Mouse (Mus musculus) intestine, embryonic 15.5 days (tissue): Measurements from ENCODE around the gene Bbs9. TPM values are rescaled to one million over a fixed set of nuclear protein-coding genes. Genes with fewer than 3 reads are reported as not detected.
"Not testable (repeated sequence)": the region's sequence is repeated elsewhere in the genome, so short reads cannot be mapped to it uniquely, and the experiment has no call there.

Source experiments
- ATAC-seq: fragments of 200-750 bp; cut with Nextera tagmentation; 2 replicates; pipeline ENCODE4 v1.8.0; 2017; ENCODE audit warnings: moderate TSS enrichment, moderate library complexity
- H3K27ac ChIP-seq: fragments of 300-500 bp; sonication (generic); 2 replicates; pipeline ENCODE4 v1.5.1; 2015; ENCODE audit warnings: mild to moderate bottlenecking, inconsistent platforms
- H3K27me3 ChIP-seq: fragments of 300-500 bp; sonication (generic); replicated peaks from 2 replicates; pipeline ENCODE4 v1.6.1; 2015; ENCODE audit warnings: inconsistent platforms
- H3K36me3 ChIP-seq: fragments of 300-500 bp; sonication (generic); 2 replicates; pipeline ENCODE4 v1.6.1; 2015; ENCODE audit warnings: inconsistent platforms
- H3K4me1 ChIP-seq: fragments of 300-500 bp; sonication (generic); replicated peaks from 2 replicates; pipeline ENCODE4 v1.6.1; 2015; ENCODE audit warnings: inconsistent platforms
- H3K4me2 ChIP-seq: fragments of 300-500 bp; sonication (generic); replicated peaks from 2 replicates; pipeline ENCODE4 v1.6.1; 2015; ENCODE audit warnings: mild to moderate bottlenecking, inconsistent platforms
- H3K4me3 ChIP-seq: fragments of 300-500 bp; sonication (generic); replicated peaks from 2 replicates; pipeline ENCODE4 v1.5.1; 2015; ENCODE audit warnings: inconsistent platforms
- H3K9ac ChIP-seq: fragments of 300-500 bp; sonication (generic); 2 replicates; pipeline ENCODE4 v1.6.1; 2015; ENCODE audit warnings: inconsistent platforms
- H3K9me3 ChIP-seq: fragments of 300-500 bp; sonication (generic); 2 replicates; pipeline ENCODE4 v1.6.1; 2016; ENCODE audit warnings: inconsistent platforms
- WGBS: fragments of 180-500 bp; shearing (Covaris S2); methylation state at CpG from one replicate; pipeline ENCODE4 v1.1.7; 2015; 5-methylcytosine and 5-hydroxymethylcytosine counted together
- polyA plus RNA-seq: library from polyadenylated mRNA; unstranded; fragments of >200 nt; fragmentation: Nextera tagmentation; extraction: Ambion mirVana; gene quantifications from 2 replicates; pipeline ENCODE4 v1.2.1, GENCODE M21; 2015

The Bbs9 gene
- polyA plus RNA-seq, 1 experiment from 2014 or later: 13.1 TPM

DNA sequence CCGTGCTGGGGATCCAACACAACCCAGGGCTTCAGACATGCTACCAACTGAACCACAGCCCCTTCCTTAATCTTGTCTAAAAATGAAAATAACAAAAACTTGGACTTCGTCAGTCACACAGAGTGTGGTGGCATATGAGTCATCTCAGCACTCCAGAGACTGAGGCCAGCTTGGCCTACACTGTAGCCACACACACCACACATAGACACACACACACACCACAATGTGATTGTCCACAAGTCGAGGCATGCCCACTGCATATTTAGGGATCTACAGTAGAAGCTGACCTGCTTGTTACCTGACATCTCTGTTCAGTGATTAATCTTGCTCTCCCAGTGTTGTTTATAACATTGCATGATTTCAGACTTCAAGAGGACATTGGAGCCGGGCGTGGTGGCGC is 26.3 kb upstream of the Bbs9 start:
- Histone ChIP-seq H3K4me1 (no peaks in the 10 kb centered on the region), H3K27me3 (no peaks in the 10 kb centered on the region), H3K9me3 (no peaks in the 10 kb centered on the region), H3K4me3 (no peak overlapping the region), H3K27ac (no peak overlapping the region), H3K4me2 (no peak overlapping the region), H3K9ac (no peak overlapping the region), H3K36me3 (peaks cover 38% of the 10 kb centered on the region)
- ATAC-seq: no peak
- WGBS: 89% methylated on average over 6 of the region's 6 CpGs

DNA sequence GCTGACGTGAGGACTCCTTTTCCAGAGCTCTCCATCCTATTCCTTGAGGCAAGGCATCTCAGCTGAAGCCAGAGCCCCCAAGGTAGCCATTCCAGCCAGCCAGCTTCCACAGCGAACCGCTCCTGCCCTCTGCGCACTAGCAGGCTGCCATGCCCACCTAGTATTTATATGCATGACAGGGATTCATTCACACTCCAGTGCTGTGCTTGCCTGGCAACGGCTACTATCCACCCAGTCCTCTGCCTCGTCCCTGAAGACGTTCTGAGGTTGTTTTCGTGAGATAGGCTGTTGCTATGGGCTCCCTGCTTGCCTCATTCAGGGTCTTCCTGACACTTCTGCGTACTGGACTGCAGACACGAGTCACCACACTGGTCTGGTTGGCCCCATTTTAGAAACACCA is 22.8 kb upstream of the Bbs9 start:
- H3K27ac ChIP-seq: no peak overlapping the region
- no peaks in the 10 kb centered on the region for H3K27me3 ChIP-seq
- 86% methylated on average over 10 of the region's 10 CpGs for WGBS
- peaks cover 46% of the 10 kb centered on the region for H3K36me3 ChIP-seq
- H3K4me2 ChIP-seq: no peak overlapping the region
- no peak for ATAC-seq
- H3K4me3 ChIP-seq: no peak overlapping the region
- H3K9me3 ChIP-seq: no peaks in the 10 kb centered on the region
- H3K9ac ChIP-seq: no peak overlapping the region
- no peaks in the 10 kb centered on the region for H3K4me1 ChIP-seq

DNA sequence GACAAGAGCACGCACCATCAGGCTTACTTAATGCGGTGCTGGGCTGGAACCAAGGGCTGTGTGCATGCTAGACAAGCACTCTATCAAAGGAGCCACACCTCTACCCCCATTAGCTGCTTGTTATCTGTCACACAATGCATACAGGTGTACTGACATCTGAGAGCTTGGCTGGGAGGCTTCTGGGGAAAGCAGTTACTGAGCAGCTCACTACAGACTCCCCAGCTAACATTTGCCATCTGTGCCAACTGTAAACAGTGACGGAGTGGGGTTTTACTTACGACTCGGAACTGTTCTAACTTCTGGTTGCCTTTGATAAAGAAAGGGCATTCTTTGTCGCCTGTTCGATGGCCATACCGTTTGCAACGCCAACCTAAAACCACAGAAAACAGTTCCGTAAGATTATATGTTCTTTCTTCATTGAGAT is 22.0 kb upstream of the Bbs9 start:
- 0 out of 2 replicates have a peak, but pooled peaks have one; percentile 31 for ATAC-seq
- no peaks in the 10 kb centered on the region for H3K9me3 ChIP-seq
- no peak overlapping the region for H3K27ac ChIP-seq
- H3K36me3 ChIP-seq: peaks cover 52% of the 10 kb centered on the region
- WGBS: 88% methylated on average over 10 of the region's 10 CpGs
- H3K27me3 ChIP-seq: no peaks in the 10 kb centered on the region
- H3K4me3 ChIP-seq: no peak overlapping the region
- H3K4me1 ChIP-seq: no peaks in the 10 kb centered on the region
- no peak overlapping the region for H3K4me2 ChIP-seq
- no peak overlapping the region for H3K9ac ChIP-seq

DNA sequence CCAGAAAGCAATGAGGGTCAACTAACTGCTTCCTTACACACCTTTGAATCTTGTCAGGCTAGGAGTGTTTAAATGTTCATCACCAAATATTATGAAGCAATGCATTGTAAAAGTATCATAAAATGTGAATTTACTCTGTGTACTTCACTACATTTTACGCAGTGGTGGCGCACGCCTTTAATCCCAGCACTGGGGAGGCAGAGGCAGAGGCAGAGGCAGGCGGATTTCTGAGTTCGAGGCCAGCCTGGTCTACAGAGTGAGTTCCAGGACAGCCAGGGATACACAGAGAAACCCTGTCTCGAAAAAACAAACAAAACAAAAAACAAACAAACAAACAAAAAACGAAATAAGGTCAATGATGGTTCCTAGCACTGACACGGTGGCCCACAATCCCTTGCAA is 21.5 kb upstream of the Bbs9 start, which contains the start of gene Gm17545:
Gm17545 (plus strand) TSS at position 301 of the 400 bp plus-strand sequence.
- H3K27me3 ChIP-seq, H3K9ac ChIP-seq, H3K4me1 ChIP-seq, H3K4me2 ChIP-seq, H3K9me3 ChIP-seq, H3K4me3 ChIP-seq, ATAC-seq, H3K27ac ChIP-seq: not testable (repeated sequence)
- WGBS: 91% methylated on average over 8 of the region's 8 CpGs
- H3K36me3 ChIP-seq: peaks cover 48% of the 10 kb centered on the region

DNA sequence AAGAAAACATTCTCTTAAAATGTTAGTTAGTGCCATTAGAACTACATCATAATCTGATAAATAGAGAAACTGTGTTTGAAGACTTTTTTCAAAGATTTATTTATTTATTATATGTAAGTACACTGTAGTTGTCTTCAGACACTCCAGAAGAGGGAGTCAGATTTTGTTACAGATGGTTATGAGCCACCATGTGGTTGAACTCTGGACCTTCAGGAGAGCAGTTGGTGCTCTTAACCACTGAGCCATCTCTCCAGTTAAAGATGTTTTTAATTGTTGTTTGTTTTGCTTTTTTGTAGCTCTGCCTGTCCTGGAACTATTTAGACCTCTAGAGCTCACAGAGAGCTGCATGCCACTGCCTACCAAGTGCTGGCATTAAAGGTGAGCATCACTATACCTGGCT is 20.5 kb upstream of the Bbs9 start:
- no peak for ATAC-seq
- Histone ChIP-seq H3K4me1 (no peaks in the 10 kb centered on the region), H3K4me2 (no peak overlapping the region), H3K36me3 (peaks cover 46% of the 10 kb centered on the region), H3K4me3 (no peak overlapping the region), H3K27ac (no peak overlapping the region), H3K27me3 (no peaks in the 10 kb centered on the region), H3K9ac (no peak overlapping the region), H3K9me3 (no peaks in the 10 kb centered on the region)

DNA sequence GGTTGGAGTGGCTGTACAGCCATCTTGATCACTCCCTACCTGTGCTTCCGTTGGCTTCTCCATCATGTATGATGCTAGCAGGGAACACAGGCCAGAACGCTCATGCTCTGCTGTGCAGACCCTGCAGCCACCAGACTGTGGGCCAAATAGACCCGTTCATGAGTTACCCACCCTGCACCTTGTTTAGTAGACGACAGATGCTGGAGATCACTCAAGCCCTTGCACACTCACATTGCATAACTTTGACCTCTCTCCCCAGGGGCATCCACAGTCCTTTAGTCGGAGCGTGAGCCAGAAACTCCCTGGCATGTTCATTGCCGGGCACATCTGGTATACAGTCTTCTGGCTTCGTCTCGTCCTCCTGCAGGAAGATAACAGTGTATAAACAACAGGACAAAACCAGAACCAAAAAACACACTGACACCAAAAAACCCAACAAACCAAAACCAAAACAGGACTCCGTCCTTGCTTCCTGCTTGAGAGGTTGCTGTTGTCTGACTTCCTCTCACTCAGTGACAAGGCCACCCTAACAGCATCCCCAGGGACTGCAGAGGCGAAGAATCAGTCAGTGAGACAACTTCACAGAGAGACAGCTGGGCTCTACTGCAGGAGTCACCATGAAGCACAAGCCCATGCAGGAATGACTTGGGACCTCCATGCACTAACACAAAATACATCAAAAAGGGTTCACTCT is 18.2 kb upstream of the Bbs9 start:
- Histone ChIP-seq H3K36me3 (peaks cover 39% of the 10 kb centered on the region), H3K4me3 (no peak overlapping the region), H3K4me1 (no peaks in the 10 kb centered on the region), H3K27ac (no peak overlapping the region), H3K9me3 (no peaks in the 10 kb centered on the region), H3K4me2 (no peak overlapping the region), H3K9ac (no peak overlapping the region), H3K27me3 (no peaks in the 10 kb centered on the region)
- ATAC-seq: no peak
- WGBS: 80% methylated on average over 11 of the region's 11 CpGs

DNA sequence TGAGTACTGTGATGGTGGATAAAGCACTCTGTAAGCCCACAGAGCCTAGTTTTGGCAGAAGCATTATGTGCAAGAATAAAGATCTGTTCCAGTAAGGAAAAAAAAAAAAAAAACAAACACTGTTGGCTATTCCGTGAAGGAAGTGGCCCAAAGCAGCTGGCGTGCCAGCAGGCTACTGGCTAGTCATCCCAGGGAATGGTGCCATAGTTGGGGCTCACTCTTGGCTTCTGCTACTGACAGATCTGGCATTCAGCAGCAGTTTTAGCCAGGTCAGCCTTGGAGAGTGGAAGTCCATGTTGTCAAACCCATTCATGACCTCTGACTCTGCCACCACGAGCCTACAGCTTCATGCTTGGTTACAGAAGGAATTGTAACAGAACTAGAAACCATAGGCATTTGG is 13.6 kb upstream of the Bbs9 start:
- H3K36me3 ChIP-seq: peaks cover 16% of the 10 kb centered on the region
- no peak for ATAC-seq

DNA sequence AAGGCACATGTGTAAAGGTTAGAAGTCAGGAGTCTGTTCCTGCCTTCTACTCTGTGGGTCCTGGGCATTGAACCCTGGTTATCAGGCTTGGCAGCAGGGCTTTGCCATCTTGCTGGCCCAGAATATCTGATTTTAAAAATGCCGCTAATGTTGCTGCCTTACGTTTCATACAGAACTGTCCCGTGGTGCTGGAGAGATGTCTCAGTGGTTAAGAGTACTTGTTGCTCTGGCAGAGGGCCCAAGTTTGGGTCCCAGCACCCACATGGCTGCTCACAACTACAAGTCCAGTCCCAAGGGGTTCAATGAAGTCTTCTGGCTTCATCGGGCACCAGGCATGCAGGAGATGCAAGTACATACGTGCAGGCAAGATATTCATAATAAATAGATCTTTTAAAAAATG is 9.3 kb upstream of the Bbs9 start:
- Histone ChIP-seq H3K4me1 (no peaks in the 10 kb centered on the region), H3K4me2 (no peak overlapping the region), H3K27ac (no peak overlapping the region), H3K4me3 (no peak overlapping the region), H3K9me3 (no peaks in the 10 kb centered on the region), H3K9ac (no peak overlapping the region), H3K36me3 (peaks cover 6% of the 10 kb centered on the region), H3K27me3 (no peaks in the 10 kb centered on the region)
- ATAC-seq: no peak
- WGBS: 96% methylated on average over 5 of the region's 5 CpGs

More for the DNA sequence above, 13.6 kb upstream of the Bbs9 start:
- Histone ChIP-seq H3K9ac (no peak overlapping the region), H3K9me3 (no peaks in the 10 kb centered on the region), H3K4me3 (no peak overlapping the region), H3K4me2 (no peak overlapping the region), H3K4me1 (no peaks in the 10 kb centered on the region), H3K27me3 (no peaks in the 10 kb centered on the region), H3K27ac (no peak overlapping the region)
- 93% methylated on average over 3 of the region's 3 CpGs for WGBS

DNA sequence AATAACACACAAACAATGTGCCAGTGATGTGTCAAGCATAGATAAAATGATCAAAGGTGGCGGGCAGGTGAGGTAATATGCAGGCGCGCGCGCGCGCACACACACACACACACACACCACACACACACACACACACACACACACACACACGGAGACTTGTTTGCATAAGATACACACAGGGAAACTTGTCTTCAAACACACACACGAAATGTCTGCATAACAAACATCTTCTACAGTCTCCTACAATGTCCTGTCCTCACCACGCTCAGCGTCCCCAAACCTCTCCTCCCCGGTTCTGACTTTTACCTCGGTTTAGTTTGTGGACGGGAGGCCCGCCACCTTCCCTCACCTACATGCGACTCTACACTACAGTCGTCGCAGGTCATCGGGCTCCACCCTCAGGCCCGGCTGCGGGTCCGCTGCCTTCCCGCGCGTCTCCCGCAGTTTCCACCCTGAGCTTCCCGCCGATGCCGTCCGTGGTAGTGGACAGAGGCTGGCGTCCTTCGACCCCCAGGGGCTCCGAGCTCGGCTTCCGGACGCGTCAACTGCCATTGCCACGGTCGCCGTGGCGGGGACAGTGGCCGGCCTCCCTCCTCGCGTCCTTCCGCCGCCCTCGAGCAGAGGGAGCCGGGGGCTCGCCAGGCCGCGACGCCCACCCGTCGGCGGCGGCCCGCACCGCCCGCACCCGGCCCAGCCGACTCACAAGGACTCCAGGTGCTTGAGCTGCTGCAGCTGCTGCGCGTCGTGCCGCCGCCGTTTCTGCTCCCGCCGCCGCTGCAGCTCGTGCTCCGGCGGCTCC is 7.9 kb upstream of the Bbs9 start:
- Histone ChIP-seq H3K27me3 (no peaks in the 10 kb centered on the region), H3K9ac (peak overlapping the region; percentile 88), H3K4me1 (no peaks in the 10 kb centered on the region), H3K4me3 (peak overlapping the region; percentile 75), H3K27ac (peak overlapping the region; percentile 88), H3K4me2 (peak overlapping the region; percentile 66), H3K36me3 (no peaks in the 10 kb centered on the region), H3K9me3 (no peaks in the 10 kb centered on the region)
- ATAC-seq: peak; percentile 79
- WGBS: under 1% methylated on average over 73 of the region's 73 CpGs

DNA sequence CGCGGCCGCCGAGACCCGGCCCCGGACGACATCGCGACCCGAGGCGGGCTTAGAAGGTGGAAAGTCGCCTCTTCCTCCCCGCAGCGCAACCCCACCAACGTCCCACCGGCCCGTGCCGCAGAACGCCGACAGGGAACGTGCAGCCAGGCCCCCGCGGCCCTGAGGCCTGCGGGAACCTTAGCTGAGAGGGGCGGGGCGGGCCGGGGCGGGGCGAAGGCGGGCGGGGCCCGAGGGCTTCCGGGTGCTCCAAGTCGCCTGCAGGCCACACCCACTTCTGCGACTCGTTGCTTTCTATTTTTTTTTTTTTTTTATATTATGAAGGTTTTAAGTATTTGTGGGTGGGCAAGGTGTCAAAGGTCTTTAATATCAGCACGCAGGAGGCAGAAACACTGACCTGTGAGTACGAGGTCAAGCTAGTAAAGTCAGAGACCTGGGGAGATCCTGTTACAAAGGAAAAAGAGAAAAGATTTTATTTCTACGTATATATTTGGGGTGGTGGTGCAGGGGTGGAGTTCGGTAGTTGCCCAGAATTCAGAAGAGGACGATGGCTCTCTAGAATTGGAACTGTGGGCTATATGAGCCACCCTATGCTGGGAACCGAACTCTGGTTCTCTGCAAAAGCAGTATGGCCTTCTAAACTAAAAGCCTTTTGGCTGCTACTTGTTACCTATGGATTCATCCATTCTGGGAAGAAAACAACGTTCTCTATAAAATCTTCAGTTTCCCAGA is 7.2 kb upstream of the Bbs9 start:
- 3% methylated on average over 34 of the region's 43 CpGs for WGBS
- peak overlapping the region; percentile 88 for H3K27ac ChIP-seq
- ATAC-seq: peak; percentile 95

DNA sequence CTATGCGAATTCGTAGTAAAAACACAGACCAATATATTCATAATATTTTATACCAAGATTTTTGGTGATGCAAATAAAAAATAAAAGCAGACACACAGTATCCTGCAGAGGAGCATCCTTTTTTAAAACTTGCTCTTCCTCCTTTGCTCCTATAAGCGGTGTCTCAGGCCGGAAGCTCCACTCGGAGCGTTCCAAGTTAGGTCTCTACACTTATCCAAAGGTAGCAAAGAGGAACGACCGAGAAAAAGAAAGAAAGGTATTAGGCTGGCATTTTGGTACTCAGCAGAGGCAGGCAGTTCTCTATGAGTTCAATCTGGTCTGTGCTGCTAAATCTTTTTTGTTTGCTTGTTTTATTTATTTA is 6.6 kb upstream of the Bbs9 start:
- Histone ChIP-seq H3K4me1 (no peaks in the 10 kb centered on the region), H3K27me3 (no peaks in the 10 kb centered on the region), H3K9ac (no peak overlapping the region), H3K4me3 (no peak overlapping the region), H3K36me3 (no peaks in the 10 kb centered on the region), H3K27ac (no peak overlapping the region), H3K9me3 (no peaks in the 10 kb centered on the region), H3K4me2 (no peak overlapping the region)
- WGBS: 78% methylated on average over 8 of the region's 8 CpGs
- no peak for ATAC-seq

More for the DNA sequence above, 7.2 kb upstream of the Bbs9 start:
- H3K36me3 ChIP-seq: no peaks in the 10 kb centered on the region
- H3K9ac ChIP-seq: peak overlapping the region; percentile 88
- peak overlapping the region; percentile 75 for H3K4me3 ChIP-seq
- no peaks in the 10 kb centered on the region for H3K9me3 ChIP-seq
- H3K27me3 ChIP-seq: no peaks in the 10 kb centered on the region
- no peaks in the 10 kb centered on the region for H3K4me1 ChIP-seq
- peak overlapping the region; percentile 66 for H3K4me2 ChIP-seq

DNA sequence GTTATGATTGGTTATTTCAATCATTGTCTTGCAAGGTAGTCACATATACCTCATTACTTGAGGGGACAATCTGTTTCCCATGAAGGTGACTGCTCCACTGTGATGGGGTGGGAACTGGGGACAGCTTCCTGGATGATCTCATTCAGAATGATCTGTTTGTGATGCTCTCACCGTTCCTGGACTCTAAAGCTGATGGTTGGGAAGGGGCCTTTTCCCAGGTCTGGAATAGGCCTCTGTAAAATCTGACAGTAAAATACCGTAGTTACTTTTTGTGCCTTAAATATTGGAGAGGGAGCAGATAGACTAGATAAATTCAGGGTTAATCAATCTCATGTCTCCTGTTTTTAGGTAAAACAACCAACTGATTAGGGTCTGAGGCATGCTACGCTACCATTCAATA is 5.9 kb upstream of the Bbs9 start, which contains the start of gene Rp9:
Rp9 (minus strand) TSS at position 101 of the 400 bp plus-strand sequence.
- Histone ChIP-seq H3K4me1 (no peaks in the 10 kb centered on the region), H3K27ac (no peak within 1 kb of the TSS), H3K36me3 (no peaks in the 10 kb centered on the region), H3K9me3 (no peaks in the 10 kb centered on the region), H3K4me2 (peak within 1 kb of the TSS; percentile 66), H3K9ac (no peak within 1 kb of the TSS), H3K4me3 (peak within 1 kb of the TSS; percentile 75), H3K27me3 (no peaks in the 10 kb centered on the region)
- ATAC-seq: no peak
- WGBS: 88% methylated on average over 3 of the region's 3 CpGs
